Mouse (Mus musculus): Measurements from ENCODE around the gene Mrps15. TPM values are rescaled to one million over a fixed set of nuclear protein-coding genes. Genes with fewer than 3 reads are reported as not detected.
A peak's percentile ranks its signal among the peaks of the same experiment; 100 is the strongest.

Mrps15 gene
- polyA plus RNA-seq, 1 experiment from 2014 or later, result 125 TPM

- 43% methylated on average over 7 of the region's 7 CpGs for WGBS
- H3K4me3 ChIP-seq (replicated peaks; ENCODE audit: low read depth, low read length), result peak overlapping the region; percentile 91
- no peak for ATAC-seq (ENCODE audit: low FRiP score, low TSS enrichment)
- no peak for DNase-seq
- H3K4me1 ChIP-seq (ENCODE audit: control insufficient read depth, insufficient read depth, low read length), result peaks cover 37% of the 10 kb centered on the region
- peak overlapping the region; percentile 83 for H3K27ac ChIP-seq (replicated peaks; ENCODE audit: low read depth, low read length)
- H3K4me2 ChIP-seq (ENCODE audit: low read length), result peak overlapping the region; percentile 96
- no peaks in the 10 kb centered on the region for H3K36me3 ChIP-seq (ENCODE audit: control insufficient read depth, insufficient read depth, low read length)
- H3K9me3 ChIP-seq (ENCODE audit: control insufficient read depth, low read length), result no peaks in the 10 kb centered on the region
- peak overlapping the region; percentile 32; the same call in 1 of the 2 replicates for H3K9ac ChIP-seq (replicated peaks; ENCODE audit: low read length)
- H3K27me3 ChIP-seq (ENCODE audit: control insufficient read depth, insufficient read depth, low read length), result no peaks in the 10 kb centered on the region
Observed at GRCm38 (mm10) chr4:126102061-126102841, 55.5 kb downstream of the Mrps15 start.

- peak; percentile 59 for ATAC-seq (ENCODE audit: low FRiP score, low TSS enrichment)
- Histone ChIP-seq H3K4me2 (ENCODE audit: low read length) (peak overlapping the region; percentile 96), H3K9ac (replicated peaks; ENCODE audit: low read length) (peak overlapping the region; percentile 32), H3K4me3 (replicated peaks; ENCODE audit: low read depth, low read length) (peak overlapping the region; percentile 91), H3K36me3 (ENCODE audit: control insufficient read depth, insufficient read depth, low read length) (no peaks in the 10 kb centered on the region), H3K27ac (replicated peaks; ENCODE audit: low read depth, low read length) (peak overlapping the region; percentile 83), H3K27me3 (ENCODE audit: control insufficient read depth, insufficient read depth, low read length) (no peaks in the 10 kb centered on the region), H3K9me3 (ENCODE audit: control insufficient read depth, low read length) (no peaks in the 10 kb centered on the region), H3K4me1 (ENCODE audit: control insufficient read depth, insufficient read depth, low read length) (peaks cover 43% of the 10 kb centered on the region)
- peak; percentile 71 for DNase-seq
- WGBS, result under 1% methylated on average over 15 of the region's 15 CpGs
Observed at GRCm38 (mm10) chr4:126103057-126103581, 56.4 kb downstream of the Mrps15 start.

- ATAC-seq (ENCODE audit: low FRiP score, low TSS enrichment), result peak; percentile 94
- DNase-seq, result peak; percentile 98
- under 1% methylated on average over 33 of the region's 34 CpGs for WGBS
- H3K36me3 ChIP-seq (ENCODE audit: control insufficient read depth, insufficient read depth, low read length), result no peaks in the 10 kb centered on the region
- H3K27me3 ChIP-seq (ENCODE audit: control insufficient read depth, insufficient read depth, low read length), result no peaks in the 10 kb centered on the region
- H3K4me2 ChIP-seq (ENCODE audit: low read length), result peak within 1 kb of the TSS; percentile 96
- peaks cover 49% of the 10 kb centered on the region for H3K4me1 ChIP-seq (ENCODE audit: control insufficient read depth, insufficient read depth, low read length)
- H3K27ac ChIP-seq (replicated peaks; ENCODE audit: low read depth, low read length), result peak within 1 kb of the TSS; percentile 83
- H3K9ac ChIP-seq (replicated peaks; ENCODE audit: low read length), result peak within 1 kb of the TSS; percentile 83
- H3K9me3 ChIP-seq (ENCODE audit: control insufficient read depth, low read length), result no peaks in the 10 kb centered on the region
- peak within 1 kb of the TSS; percentile 91 for H3K4me3 ChIP-seq (replicated peaks; ENCODE audit: low read depth, low read length)
Observed at GRCm38 (mm10) chr4:126103590-126104068, 56.9 kb downstream of the Mrps15 start, which contains the start of gene Stk40. Stk40 (plus strand) TSS chr4:126103957.

GRCm38 (mm10) chr4:126104261-126105075 is 57.7 kb downstream of the Mrps15 start:
- peaks cover 51% of the 10 kb centered on the region for H3K4me1 ChIP-seq (ENCODE audit: control insufficient read depth, insufficient read depth, low read length)
- no peaks in the 10 kb centered on the region for H3K36me3 ChIP-seq (ENCODE audit: control insufficient read depth, insufficient read depth, low read length)
- peak overlapping the region; percentile 91 for H3K4me3 ChIP-seq (replicated peaks; ENCODE audit: low read depth, low read length)
- DNase-seq, result peak; percentile 54
- peak overlapping the region; percentile 96 for H3K4me2 ChIP-seq (ENCODE audit: low read length)
- no peak for ATAC-seq (ENCODE audit: low FRiP score, low TSS enrichment)
- H3K27ac ChIP-seq (replicated peaks; ENCODE audit: low read depth, low read length), result peak overlapping the region; percentile 64
- 2% methylated on average over 34 of the region's 34 CpGs for WGBS
- H3K9me3 ChIP-seq (ENCODE audit: control insufficient read depth, low read length), result no peaks in the 10 kb centered on the region
- H3K9ac ChIP-seq (replicated peaks; ENCODE audit: low read length), result peak overlapping the region; percentile 83
- no peaks in the 10 kb centered on the region for H3K27me3 ChIP-seq (ENCODE audit: control insufficient read depth, insufficient read depth, low read length)

Other genes with a start within 250 kb of the Mrps15 start
- gene Csf3r, start 22.4 kb upstream of the Mrps15 start, polyA plus RNA-seq (2014; fragmentation: Nextera tagmentation; extraction: Ambion mirVana), result 0.50 and 0.64 TPM in 2 replicates
- gene Oscp1, start 11.6 kb downstream of the Mrps15 start, polyA plus RNA-seq (2014; fragmentation: Nextera tagmentation; extraction: Ambion mirVana), result 34.0 and 42.7 TPM in 2 replicates
- gene Lsm10, start 49.7 kb downstream of the Mrps15 start, polyA plus RNA-seq (2014; fragmentation: Nextera tagmentation; extraction: Ambion mirVana), result 47.8 and 51.2 TPM in 2 replicates
- 21.1 and 29.4 TPM in 2 replicates for gene Stk40, start 57.0 kb downstream of the Mrps15 start, polyA plus RNA-seq (2014; fragmentation: Nextera tagmentation; extraction: Ambion mirVana)
- gene Eva1b, start 100.8 kb downstream of the Mrps15 start, polyA plus RNA-seq (2014; fragmentation: Nextera tagmentation; extraction: Ambion mirVana), result 7.8 and 12.3 TPM in 2 replicates
- gene Sh3d21, start 116.6 kb downstream of the Mrps15 start, polyA plus RNA-seq (2014; fragmentation: Nextera tagmentation; extraction: Ambion mirVana), result 0.89 and 1.1 TPM in 2 replicates
- gene Thrap3, start 155.8 kb downstream of the Mrps15 start, polyA plus RNA-seq (2014; fragmentation: Nextera tagmentation; extraction: Ambion mirVana), result 113 and 167 TPM in 2 replicates
- 78.3 and 85.3 TPM in 2 replicates for gene Map7d1, start 209.4 kb downstream of the Mrps15 start, polyA plus RNA-seq (2014; fragmentation: Nextera tagmentation; extraction: Ambion mirVana)
- gene Trappc3, start 215.4 kb downstream of the Mrps15 start, polyA plus RNA-seq (2014; fragmentation: Nextera tagmentation; extraction: Ambion mirVana), result 37.1 and 124 TPM in 2 replicates
- 0.57 and 1.1 TPM in 2 replicates for gene Col8a2, start 239.9 kb downstream of the Mrps15 start, polyA plus RNA-seq (2014; fragmentation: Nextera tagmentation; extraction: Ambion mirVana)